Mouse (Mus musculus) Patski (cell line): Measurements from ENCODE around the gene Lmo2. TPM values are rescaled to one million over a fixed set of nuclear protein-coding genes. Genes with fewer than 3 reads are reported as not detected.
"Not testable (repeated sequence)": the region's sequence is repeated elsewhere in the genome, so short reads cannot be mapped to it uniquely, and the experiment has no call there.

Experiments
- ATAC-seq: fragments of 100-300 bp; one replicate; pipeline ENCODE4 v1.8.0; 2021
- CTCF ChIA-PET: fragments of 350-600 bp; sonication (Branson Sonifier 250); formaldehyde crosslinking; loops from one replicate; lab custom pipeline; 2022; ENCODE audit warnings: inconsistent platforms; lab: Charles Lee
- POLR2A ChIA-PET: fragments of 350-600 bp; sonication (Branson Sonifier 250); formaldehyde crosslinking; loops from one replicate; lab custom pipeline; 2022; ENCODE audit warnings: antibody characterized with exemption, inconsistent platforms; lab: Charles Lee
- DNase-seq: peaks from one replicate; pipeline ENCODE4 v3.0.0-alpha.2; 2011; ENCODE audit warnings: low read depth, low spot score
- H3K27me3 ChIP-seq: fragments of 371-371 bp; one replicate; pipeline ENCODE4 v1.5.1; 2021
- CTCF ChIP-seq: fragments of 100-300 bp; IDR thresholded peaks from one replicate; pipeline ENCODE4 v1.5.1; 2021
- in situ Hi-C: fragments of 300-500 bp; cut with MboI; formaldehyde crosslinking; loops from 3 replicates; pipeline ENCODE4 v1.11.1; 2018; ENCODE audit warnings: low pct_unique_long_range_greater_than_20kb, mixed read lengths
- polyA plus RNA-seq: library from polyadenylated mRNA; unstranded; gene quantifications from one replicate; pipeline ENCODE4 v1.2.3, GENCODE M21; 2021

The Lmo2 gene
- polyA plus RNA-seq, 1 experiment from 2014 or later: 0.63 TPM

- H3K27me3 ChIP-seq: peaks cover 38% of the 10 kb centered on the region
- ATAC-seq (no peak), DNase-seq (no peak)
- ChIA-PET CTCF (no interaction called here), POLR2A (no interaction called here)
- in situ Hi-C loops: no loop called here
- peak; percentile 68 for TF ChIP-seq CTCF
These were observed 45.1 kb downstream of the Lmo2 start for GRCm38 (mm10) chr2:104002711-104003413.

- DNase-seq (no peak), ATAC-seq (no peak)
- H3K27me3 ChIP-seq: peaks cover 24% of the 10 kb centered on the region
- in situ Hi-C loops: no loop called here
- TF ChIP-seq CTCF: no peak
- ChIA-PET CTCF (interaction anchor here (1.5 kb wide), 1 partner anchor 13 kb away, joined by 3 read pairs; no protein-coding TSS in a partner anchor), POLR2A (no interaction called here)
These were observed 50.2 kb downstream of the Lmo2 start for GRCm38 (mm10) chr2:104007793-104008519.

- POLR2A ChIA-PET, ATAC-seq, DNase-seq, in situ Hi-C loops: not testable (repeated sequence)
- peaks cover 21% of the 10 kb centered on the region for H3K27me3 ChIP-seq
- CTCF ChIA-PET: interaction anchor here (1.5 kb wide), 1 partner anchor 12 kb away, joined by 3 read pairs; no protein-coding TSS in a partner anchor
These were observed 51.1 kb downstream of the Lmo2 start for GRCm38 (mm10) chr2:104008853-104009252.

- CTCF ChIA-PET: interaction anchor here (0.6 kb wide), 1 partner anchor 112 kb away, joined by 3 read pairs; no protein-coding TSS in a partner anchor
- POLR2A ChIA-PET: no interaction called here
- DNase-seq: no peak
- in situ Hi-C loops: no loop called here
- no peak for ATAC-seq
- no peak for TF ChIP-seq CTCF
- H3K27me3 ChIP-seq: peaks cover 18% of the 10 kb centered on the region
These were observed 65.3 kb downstream of the Lmo2 start for GRCm38 (mm10) chr2:104023096-104023495.

- TF ChIP-seq CTCF: no peak
- CTCF ChIA-PET: interaction anchor here (1.6 kb wide), 1 partner anchor 46 kb away, joined by 3 read pairs; no protein-coding TSS in a partner anchor
- H3K27me3 ChIP-seq: peaks cover 18% of the 10 kb centered on the region
- POLR2A ChIA-PET: no interaction called here
- no peak for ATAC-seq
- in situ Hi-C loops: no loop called here
- DNase-seq: no peak
These were observed 66.9 kb downstream of the Lmo2 start for GRCm38 (mm10) chr2:104024656-104025055.

GRCm38 (mm10) chr2:104027458-104028138 lies 69.8 kb downstream of the Lmo2 start, which contains the start of gene Fbxo3:
Gene Fbxo3, plus strand, starts transcription at chr2:104027721.
- DNase-seq (no peak), ATAC-seq (peak; percentile 93)
- CTCF ChIA-PET: no interaction called here
- POLR2A ChIA-PET: no interaction called here
- H3K27me3 ChIP-seq: peaks cover 10% of the 10 kb centered on the region
- in situ Hi-C loops: no loop called here
- peak; percentile 23 for TF ChIP-seq CTCF

- peaks cover 7% of the 10 kb centered on the region for H3K27me3 ChIP-seq
- DNase-seq (no peak), ATAC-seq (peak; percentile 36)
- TF ChIP-seq CTCF: no peak
- CTCF ChIA-PET: no interaction called here
- POLR2A ChIA-PET: no interaction called here
- in situ Hi-C loops: no loop called here
These were observed 70.4 kb downstream of the Lmo2 start, which contains the start of gene 4931422A03Rik for GRCm38 (mm10) chr2:104028139-104028723. Gene 4931422A03Rik, minus strand, starts transcription at chr2:104028361.

- ATAC-seq (no peak), DNase-seq (no peak)
- ChIA-PET CTCF (no interaction called here), POLR2A (interaction anchor here (0.5 kb wide), 1 partner anchor 587 kb away, joined by 3 read pairs; no protein-coding TSS in a partner anchor)
- in situ Hi-C loops: no loop called here
- peaks cover 7% of the 10 kb centered on the region for H3K27me3 ChIP-seq
- TF ChIP-seq CTCF: no peak
These were observed 71.3 kb downstream of the Lmo2 start for GRCm38 (mm10) chr2:104029074-104029473.

GRCm38 (mm10) chr2:104030381-104030780 lies 72.6 kb downstream of the Lmo2 start:
- no peak for ATAC-seq
- TF ChIP-seq CTCF: no peak
- CTCF ChIA-PET: interaction anchor here (1.4 kb wide), 1 partner anchor 10 kb away, joined by 3 read pairs; no protein-coding TSS in a partner anchor
- DNase-seq: no peak
- peaks cover 7% of the 10 kb centered on the region for H3K27me3 ChIP-seq
- in situ Hi-C loops: loop anchor here (10.0 kb wide), 2 partner anchors 94 to 404 kb away; partner anchors contain the start of gene A930018P22Rik
- POLR2A ChIA-PET: interaction anchor here (0.7 kb wide), 1 partner anchor 737 kb away, joined by 4 read pairs; no protein-coding TSS in a partner anchor

Other genes with a start within 250 kb of the Lmo2 start
- gene Nat10, start 196.7 kb upstream of the Lmo2 start, polyA plus RNA-seq: 28.3 TPM
- gene Caprin1, start 160.3 kb upstream of the Lmo2 start, polyA plus RNA-seq: 269 TPM
- gene Fbxo3, start 69.7 kb downstream of the Lmo2 start, polyA plus RNA-seq: 40.4 TPM
- gene 4931422A03Rik, start 70.4 kb downstream of the Lmo2 start, polyA plus RNA-seq: 1.6 TPM
- gene Gm10912, start 107.8 kb downstream of the Lmo2 start, polyA plus RNA-seq: not detected
- not detected for gene Gm10799, start 110.6 kb downstream of the Lmo2 start, polyA plus RNA-seq
- 12.3 TPM for gene Cd59b, start 111.9 kb downstream of the Lmo2 start, polyA plus RNA-seq
- 89.8 TPM for gene Cd59a, start 137.8 kb downstream of the Lmo2 start, polyA plus RNA-seq
- not detected for gene A930018P22Rik, start 164.8 kb downstream of the Lmo2 start, polyA plus RNA-seq